Mouse (Mus musculus): Measurements from ENCODE around the gene Rgl3. TPM values are rescaled to one million over a fixed set of nuclear protein-coding genes. Genes with fewer than 3 reads are reported as not detected.
A peak's percentile ranks its signal among the peaks of the same experiment; 100 is the strongest.

The Rgl3 gene
- total and polyA plus RNA-seq, 2 experiments from 2014 or later = 1.1 to 2.8 TPM

GRCm38 (mm10) chr9:21925506-21925905, 63.7 kb downstream of the Rgl3 start:
- ATAC-seq (ENCODE audit: low FRiP score) = no peak
- no peaks in the 10 kb centered on the region for H3K27me3 ChIP-seq (ENCODE audit: insufficient read depth, low read length)
- no peak overlapping the region for H3K4me3 ChIP-seq (ENCODE audit: low read depth, low read length)
- no peak overlapping the region for H3K4me2 ChIP-seq (ENCODE audit: low read depth, low read length, poor library complexity, severe bottlenecking)
- no peak overlapping the region for H3K9ac ChIP-seq (replicated peaks; ENCODE audit: low read length, poor library complexity, severe bottlenecking)
- peaks cover 8% of the 10 kb centered on the region; the same call in 1 of the 2 replicates for H3K4me1 ChIP-seq (ENCODE audit: insufficient read depth, low read length)
- no peaks in the 10 kb centered on the region for H3K9me3 ChIP-seq (ENCODE audit: low read length)
- no peak for DNase-seq (ENCODE audit: low spot score)
- H3K36me3 ChIP-seq (ENCODE audit: insufficient read depth, low read length) = no peaks in the 10 kb centered on the region
- 96% methylated on average over 1 of the region's 1 CpGs for WGBS
- no peak for TF ChIP-seq CTCF (IDR thresholded peaks at IDR 0.05)
- no peak overlapping the region for H3K27ac ChIP-seq (ENCODE audit: low read depth, low read length)

- no peak overlapping the region for H3K9ac ChIP-seq (replicated peaks; ENCODE audit: low read length, poor library complexity, severe bottlenecking)
- H3K4me2 ChIP-seq (ENCODE audit: low read depth, low read length, poor library complexity, severe bottlenecking) = no peak overlapping the region
- DNase-seq (ENCODE audit: low spot score) = no peak
- no peak overlapping the region for H3K27ac ChIP-seq (ENCODE audit: low read depth, low read length)
- H3K4me3 ChIP-seq (ENCODE audit: low read depth, low read length) = no peak overlapping the region
- no peak for ATAC-seq (ENCODE audit: low FRiP score)
- H3K36me3 ChIP-seq (ENCODE audit: insufficient read depth, low read length) = no peaks in the 10 kb centered on the region
- no peaks in the 10 kb centered on the region for H3K9me3 ChIP-seq (ENCODE audit: low read length)
- peaks cover 8% of the 10 kb centered on the region; the same call in 1 of the 2 replicates for H3K4me1 ChIP-seq (ENCODE audit: insufficient read depth, low read length)
- no peak for TF ChIP-seq CTCF (IDR thresholded peaks at IDR 0.05)
- H3K27me3 ChIP-seq (ENCODE audit: insufficient read depth, low read length) = no peaks in the 10 kb centered on the region
- 79% methylated on average over 3 of the region's 3 CpGs for WGBS
These were observed 64.2 kb downstream of the Rgl3 start for GRCm38 (mm10) chr9:21925034-21925433.

GRCm38 (mm10) chr9:21924099-21924493, 65.2 kb downstream of the Rgl3 start:
- Histone ChIP-seq H3K9me3 (ENCODE audit: low read length) (no peaks in the 10 kb centered on the region), H3K27ac (ENCODE audit: low read depth, low read length) (no peak overlapping the region), H3K4me1 (ENCODE audit: insufficient read depth, low read length) (peaks cover 8% of the 10 kb centered on the region; the same call in 1 of the 2 replicates), H3K36me3 (ENCODE audit: insufficient read depth, low read length) (no peaks in the 10 kb centered on the region), H3K4me3 (ENCODE audit: low read depth, low read length) (no peak overlapping the region), H3K27me3 (ENCODE audit: insufficient read depth, low read length) (no peaks in the 10 kb centered on the region), H3K4me2 (ENCODE audit: low read depth, low read length, poor library complexity, severe bottlenecking) (no peak overlapping the region), H3K9ac (replicated peaks; ENCODE audit: low read length, poor library complexity, severe bottlenecking) (no peak overlapping the region)
- DNase-seq (ENCODE audit: low spot score) = peak; percentile 11
- no peak for ATAC-seq (ENCODE audit: low FRiP score)
- 63% methylated on average over 6 of the region's 6 CpGs for WGBS
- TF ChIP-seq CTCF (IDR thresholded peaks at IDR 0.05) = no peak

GRCm38 (mm10) chr9:21923490-21924098, 65.7 kb downstream of the Rgl3 start:
- DNase-seq (ENCODE audit: low spot score) (no peak), ATAC-seq (ENCODE audit: low FRiP score) (no peak)
- no peaks in the 10 kb centered on the region for H3K9me3 ChIP-seq (ENCODE audit: low read length)
- TF ChIP-seq CTCF (IDR thresholded peaks at IDR 0.05) = no peak
- no peak overlapping the region for H3K4me2 ChIP-seq (ENCODE audit: low read depth, low read length, poor library complexity, severe bottlenecking)
- no peak overlapping the region for H3K9ac ChIP-seq (replicated peaks; ENCODE audit: low read length, poor library complexity, severe bottlenecking)
- no peaks in the 10 kb centered on the region for H3K36me3 ChIP-seq (ENCODE audit: insufficient read depth, low read length)
- no peaks in the 10 kb centered on the region for H3K27me3 ChIP-seq (ENCODE audit: insufficient read depth, low read length)
- no peak overlapping the region for H3K27ac ChIP-seq (ENCODE audit: low read depth, low read length)
- no peak overlapping the region for H3K4me3 ChIP-seq (ENCODE audit: low read depth, low read length)
- 70% methylated on average over 3 of the region's 3 CpGs for WGBS
- peaks cover 8% of the 10 kb centered on the region; the same call in 1 of the 2 replicates for H3K4me1 ChIP-seq (ENCODE audit: insufficient read depth, low read length)

GRCm38 (mm10) chr9:21923036-21923435, 66.2 kb downstream of the Rgl3 start:
- Histone ChIP-seq H3K9me3 (ENCODE audit: low read length) (no peaks in the 10 kb centered on the region), H3K4me1 (ENCODE audit: insufficient read depth, low read length) (peaks cover 8% of the 10 kb centered on the region; the same call in 1 of the 2 replicates), H3K36me3 (ENCODE audit: insufficient read depth, low read length) (no peaks in the 10 kb centered on the region), H3K9ac (replicated peaks; ENCODE audit: low read length, poor library complexity, severe bottlenecking) (no peak overlapping the region), H3K27me3 (ENCODE audit: insufficient read depth, low read length) (no peaks in the 10 kb centered on the region), H3K27ac (ENCODE audit: low read depth, low read length) (no peak overlapping the region), H3K4me3 (ENCODE audit: low read depth, low read length) (no peak overlapping the region), H3K4me2 (ENCODE audit: low read depth, low read length, poor library complexity, severe bottlenecking) (no peak overlapping the region)
- TF ChIP-seq CTCF (IDR thresholded peaks at IDR 0.05) = no peak
- DNase-seq (ENCODE audit: low spot score) = no peak
- no peak for ATAC-seq (ENCODE audit: low FRiP score)
- 85% methylated on average over 4 of the region's 4 CpGs for WGBS

Other genes with a start within 250 kb of the Rgl3 start
- 5.5 and 6.6 TPM in 2 replicates for gene Spc24, start 229.1 kb downstream of the Rgl3 start, total RNA-seq (2014; rRNA removed)
- 6.3 and 8.2 TPM in 2 replicates for gene Spc24, start 229.1 kb downstream of the Rgl3 start, polyA plus RNA-seq (2015; fragmentation: Nextera tagmentation; extraction: Ambion mirVana)
- gene Kank2, start 190.7 kb downstream of the Rgl3 start, total RNA-seq (2014; rRNA removed) = 14.9 and 15.2 TPM in 2 replicates
- gene Kank2, start 190.7 kb downstream of the Rgl3 start, polyA plus RNA-seq (2015; fragmentation: Nextera tagmentation; extraction: Ambion mirVana) = 2.9 TPM in 2 replicates
- not detected in 2 replicates for gene Angptl8, start 153.9 kb downstream of the Rgl3 start, total RNA-seq (2014; rRNA removed)
- gene Angptl8, start 153.9 kb downstream of the Rgl3 start, polyA plus RNA-seq (2015; fragmentation: Nextera tagmentation; extraction: Ambion mirVana) = 0.20 and 0.48 TPM in 2 replicates
- 18.0 and 18.8 TPM in 2 replicates for gene Dock6, start 136.8 kb downstream of the Rgl3 start, total RNA-seq (2014; rRNA removed)
- gene Dock6, start 136.8 kb downstream of the Rgl3 start, polyA plus RNA-seq (2015; fragmentation: Nextera tagmentation; extraction: Ambion mirVana) = 10.3 and 11.3 TPM in 2 replicates
- gene Rab3d, start 71.3 kb downstream of the Rgl3 start, total RNA-seq (2014; rRNA removed) = 15.9 and 26.0 TPM in 2 replicates
- 17.4 and 18.1 TPM in 2 replicates for gene Rab3d, start 71.3 kb downstream of the Rgl3 start, polyA plus RNA-seq (2015; fragmentation: Nextera tagmentation; extraction: Ambion mirVana)
- 6.6 and 12.2 TPM in 2 replicates for gene Ccdc159, start 62.0 kb downstream of the Rgl3 start, total RNA-seq (2014; rRNA removed)
- 4.7 and 5.2 TPM in 2 replicates for gene Ccdc159, start 62.0 kb downstream of the Rgl3 start, polyA plus RNA-seq (2015; fragmentation: Nextera tagmentation; extraction: Ambion mirVana)
- gene Tmem205, start 61.9 kb downstream of the Rgl3 start, total RNA-seq (2014; rRNA removed) = 32.1 and 50.9 TPM in 2 replicates
- gene Tmem205, start 61.9 kb downstream of the Rgl3 start, polyA plus RNA-seq (2015; fragmentation: Nextera tagmentation; extraction: Ambion mirVana) = 44.2 and 50.1 TPM in 2 replicates
- 129 and 165 TPM in 2 replicates for gene Plppr2, start 52.4 kb downstream of the Rgl3 start, total RNA-seq (2014; rRNA removed)
- gene Plppr2, start 52.4 kb downstream of the Rgl3 start, polyA plus RNA-seq (2015; fragmentation: Nextera tagmentation; extraction: Ambion mirVana) = 129 and 136 TPM in 2 replicates
- gene Swsap1, start 33.7 kb downstream of the Rgl3 start, total RNA-seq (2014; rRNA removed) = 33.7 and 38.6 TPM in 2 replicates
- 7.1 and 8.0 TPM in 2 replicates for gene Swsap1, start 33.7 kb downstream of the Rgl3 start, polyA plus RNA-seq (2015; fragmentation: Nextera tagmentation; extraction: Ambion mirVana)
- gene Epor, start 25.9 kb downstream of the Rgl3 start, total RNA-seq (2014; rRNA removed) = 2.7 TPM in 1 of 2 replicates, not detected in the other
- 1.7 and 1.9 TPM in 2 replicates for gene Epor, start 25.9 kb downstream of the Rgl3 start, polyA plus RNA-seq (2015; fragmentation: Nextera tagmentation; extraction: Ambion mirVana)
- 4.3 and 5.8 TPM in 2 replicates for gene Ccdc151, start 13.2 kb upstream of the Rgl3 start, total RNA-seq (2014; rRNA removed)
- gene Ccdc151, start 13.2 kb upstream of the Rgl3 start, polyA plus RNA-seq (2015; fragmentation: Nextera tagmentation; extraction: Ambion mirVana) = 5.0 and 5.1 TPM in 2 replicates
- gene Prkcsh, start 13.4 kb upstream of the Rgl3 start, total RNA-seq (2014; rRNA removed) = 71.9 and 85.8 TPM in 2 replicates
- gene Prkcsh, start 13.4 kb upstream of the Rgl3 start, polyA plus RNA-seq (2015; fragmentation: Nextera tagmentation; extraction: Ambion mirVana) = 62.8 and 64.9 TPM in 2 replicates
- 215 and 239 TPM in 2 replicates for gene Elavl3, start 62.6 kb upstream of the Rgl3 start, total RNA-seq (2014; rRNA removed)
- 75.2 and 78.7 TPM in 2 replicates for gene Elavl3, start 62.6 kb upstream of the Rgl3 start, polyA plus RNA-seq (2015; fragmentation: Nextera tagmentation; extraction: Ambion mirVana)
- 4.1 TPM in 1 of 2 replicates, not detected in the other for gene Gm49318, start 81.8 kb upstream of the Rgl3 start, total RNA-seq (2014; rRNA removed)
- gene Gm49318, start 81.8 kb upstream of the Rgl3 start, polyA plus RNA-seq (2015; fragmentation: Nextera tagmentation; extraction: Ambion mirVana) = 0.25 and 0.36 TPM in 2 replicates
- gene Zfp653, start 81.9 kb upstream of the Rgl3 start, total RNA-seq (2014; rRNA removed) = 30.0 and 33.1 TPM in 2 replicates
- gene Zfp653, start 81.9 kb upstream of the Rgl3 start, polyA plus RNA-seq (2015; fragmentation: Nextera tagmentation; extraction: Ambion mirVana) = 14.2 and 15.1 TPM in 2 replicates
- 49.6 and 56.3 TPM in 2 replicates for gene Ecsit, start 96.0 kb upstream of the Rgl3 start, total RNA-seq (2014; rRNA removed)
- 55.0 and 57.2 TPM in 2 replicates for gene Ecsit, start 96.0 kb upstream of the Rgl3 start, polyA plus RNA-seq (2015; fragmentation: Nextera tagmentation; extraction: Ambion mirVana)
- gene Cnn1, start 109.8 kb upstream of the Rgl3 start, total RNA-seq (2014; rRNA removed) = 1.2 and 1.3 TPM in 2 replicates
- gene Cnn1, start 109.8 kb upstream of the Rgl3 start, polyA plus RNA-seq (2015; fragmentation: Nextera tagmentation; extraction: Ambion mirVana) = 0.77 and 0.92 TPM in 2 replicates
- 129 and 132 TPM in 2 replicates for gene Elof1, start 127.7 kb upstream of the Rgl3 start, total RNA-seq (2014; rRNA removed)
- 161 and 178 TPM in 2 replicates for gene Elof1, start 127.7 kb upstream of the Rgl3 start, polyA plus RNA-seq (2015; fragmentation: Nextera tagmentation; extraction: Ambion mirVana)
- 1.0 and 2.9 TPM in 2 replicates for gene Acp5, start 146.3 kb upstream of the Rgl3 start, total RNA-seq (2014; rRNA removed)
- 0.47 and 0.79 TPM in 2 replicates for gene Acp5, start 146.3 kb upstream of the Rgl3 start, polyA plus RNA-seq (2015; fragmentation: Nextera tagmentation; extraction: Ambion mirVana)
- gene Pigyl, start 167.4 kb upstream of the Rgl3 start, total RNA-seq (2014; rRNA removed) = 27.0 and 40.8 TPM in 2 replicates
- 120 and 122 TPM in 2 replicates for gene Pigyl, start 167.4 kb upstream of the Rgl3 start, polyA plus RNA-seq (2015; fragmentation: Nextera tagmentation; extraction: Ambion mirVana)
- gene Zfp872, start 198.6 kb upstream of the Rgl3 start, total RNA-seq (2014; rRNA removed) = 0.22 and 2.0 TPM in 2 replicates
- gene Zfp872, start 198.6 kb upstream of the Rgl3 start, polyA plus RNA-seq (2015; fragmentation: Nextera tagmentation; extraction: Ambion mirVana) = 0.29 and 0.31 TPM in 2 replicates
- 8.2 and 10.2 TPM in 2 replicates for gene Zfp809, start 236.3 kb upstream of the Rgl3 start, total RNA-seq (2014; rRNA removed)
- gene Zfp809, start 236.3 kb upstream of the Rgl3 start, polyA plus RNA-seq (2015; fragmentation: Nextera tagmentation; extraction: Ambion mirVana) = 5.8 and 6.3 TPM in 2 replicates